Mouse (Mus musculus): ENCODE data around the gene Prlh. TPM values are rescaled to one million over a fixed set of nuclear protein-coding genes. Genes with fewer than 3 reads are reported as not detected.
A peak's percentile ranks its signal among the peaks of the same experiment; 100 is the strongest.

Prlh gene
- polyA plus RNA-seq, 1 experiment from 2014 or later, result not detected

- no peak for ATAC-seq (ENCODE audit: insufficient read depth, low FRiP score, low TSS enrichment)
- Histone ChIP-seq H3K9me3 (ENCODE audit: control insufficient read depth, low read length) (no peaks in the 10 kb centered on the region), H3K4me2 (ENCODE audit: low read depth) (no peak overlapping the region), H3K27me3 (ENCODE audit: control insufficient read depth, insufficient read depth, low read length) (no peaks in the 10 kb centered on the region), H3K27ac (ENCODE audit: low read depth, low read length) (no peak overlapping the region), H3K9ac (ENCODE audit: low read length) (no peak overlapping the region), H3K4me3 (ENCODE audit: low read depth, low read length) (no peak overlapping the region), H3K36me3 (ENCODE audit: control insufficient read depth, insufficient read depth, low read length) (no peaks in the 10 kb centered on the region), H3K4me1 (ENCODE audit: control insufficient read depth, insufficient read depth, low read length) (no peaks in the 10 kb centered on the region)
- WGBS, result 78% methylated on average over 4 of the region's 4 CpGs
- no peak for DNase-seq (ENCODE audit: low spot score)
Observed at GRCm38 (mm10) chr1:90939980-90940379, 12.9 kb upstream of the Prlh start.

- Histone ChIP-seq H3K27me3 (ENCODE audit: control insufficient read depth, insufficient read depth, low read length) (no peaks in the 10 kb centered on the region), H3K9me3 (ENCODE audit: control insufficient read depth, low read length) (no peaks in the 10 kb centered on the region), H3K27ac (ENCODE audit: low read depth, low read length) (no peak overlapping the region), H3K4me2 (ENCODE audit: low read depth) (no peak overlapping the region), H3K4me1 (ENCODE audit: control insufficient read depth, insufficient read depth, low read length) (no peaks in the 10 kb centered on the region), H3K36me3 (ENCODE audit: control insufficient read depth, insufficient read depth, low read length) (no peaks in the 10 kb centered on the region), H3K4me3 (ENCODE audit: low read depth, low read length) (no peak overlapping the region), H3K9ac (ENCODE audit: low read length) (no peak overlapping the region)
- ATAC-seq (ENCODE audit: insufficient read depth, low FRiP score, low TSS enrichment), result no peak
- WGBS, result 60% methylated on average over 10 of the region's 10 CpGs
- DNase-seq (ENCODE audit: low spot score), result no peak
Observed at GRCm38 (mm10) chr1:90945171-90945570, 7.7 kb upstream of the Prlh start.

GRCm38 (mm10) chr1:90947252-90947651, 5.7 kb upstream of the Prlh start:
- no peaks in the 10 kb centered on the region for H3K36me3 ChIP-seq (ENCODE audit: control insufficient read depth, insufficient read depth, low read length)
- H3K4me2 ChIP-seq (ENCODE audit: low read depth), result no peak overlapping the region
- no peaks in the 10 kb centered on the region for H3K4me1 ChIP-seq (ENCODE audit: control insufficient read depth, insufficient read depth, low read length)
- WGBS, result 72% methylated on average over 2 of the region's 2 CpGs
- H3K27me3 ChIP-seq (ENCODE audit: control insufficient read depth, insufficient read depth, low read length), result no peaks in the 10 kb centered on the region
- no peak overlapping the region for H3K9ac ChIP-seq (ENCODE audit: low read length)
- H3K27ac ChIP-seq (ENCODE audit: low read depth, low read length), result no peak overlapping the region
- ATAC-seq (ENCODE audit: insufficient read depth, low FRiP score, low TSS enrichment) (no peak), DNase-seq (ENCODE audit: low spot score) (no peak)
- no peak overlapping the region for H3K4me3 ChIP-seq (ENCODE audit: low read depth, low read length)
- H3K9me3 ChIP-seq (ENCODE audit: control insufficient read depth, low read length), result no peaks in the 10 kb centered on the region

- H3K27ac ChIP-seq (ENCODE audit: low read depth, low read length), result no peak overlapping the region
- H3K9me3 ChIP-seq (ENCODE audit: control insufficient read depth, low read length), result no peaks in the 10 kb centered on the region
- 78% methylated on average over 9 of the region's 9 CpGs for WGBS
- no peak overlapping the region for H3K4me3 ChIP-seq (ENCODE audit: low read depth, low read length)
- no peak for ATAC-seq (ENCODE audit: insufficient read depth, low FRiP score, low TSS enrichment)
- H3K4me1 ChIP-seq (ENCODE audit: control insufficient read depth, insufficient read depth, low read length), result no peaks in the 10 kb centered on the region
- H3K9ac ChIP-seq (ENCODE audit: low read length), result no peak overlapping the region
- no peak for DNase-seq (ENCODE audit: low spot score)
- H3K27me3 ChIP-seq (ENCODE audit: control insufficient read depth, insufficient read depth, low read length), result no peaks in the 10 kb centered on the region
- no peaks in the 10 kb centered on the region for H3K36me3 ChIP-seq (ENCODE audit: control insufficient read depth, insufficient read depth, low read length)
- no peak overlapping the region for H3K4me2 ChIP-seq (ENCODE audit: low read depth)
Observed at GRCm38 (mm10) chr1:90949309-90949708, 3.6 kb upstream of the Prlh start.

GRCm38 (mm10) chr1:90951670-90952069, 1.2 kb upstream of the Prlh start:
- Histone ChIP-seq H3K27me3 (ENCODE audit: control insufficient read depth, insufficient read depth, low read length) (no peaks in the 10 kb centered on the region), H3K4me1 (ENCODE audit: control insufficient read depth, insufficient read depth, low read length) (no peaks in the 10 kb centered on the region), H3K27ac (ENCODE audit: low read depth, low read length) (no peak overlapping the region), H3K4me2 (ENCODE audit: low read depth) (no peak overlapping the region), H3K4me3 (ENCODE audit: low read depth, low read length) (no peak overlapping the region), H3K9ac (ENCODE audit: low read length) (no peak overlapping the region), H3K36me3 (ENCODE audit: control insufficient read depth, insufficient read depth, low read length) (no peaks in the 10 kb centered on the region), H3K9me3 (ENCODE audit: control insufficient read depth, low read length) (no peaks in the 10 kb centered on the region)
- WGBS, result 86% methylated on average over 7 of the region's 7 CpGs
- DNase-seq (ENCODE audit: low spot score) (no peak), ATAC-seq (ENCODE audit: insufficient read depth, low FRiP score, low TSS enrichment) (no peak)

- Histone ChIP-seq H3K4me3 (ENCODE audit: low read depth, low read length) (no peak overlapping the region), H3K27me3 (ENCODE audit: control insufficient read depth, insufficient read depth, low read length) (no peaks in the 10 kb centered on the region), H3K27ac (ENCODE audit: low read depth, low read length) (no peak overlapping the region), H3K9me3 (ENCODE audit: control insufficient read depth, low read length) (no peaks in the 10 kb centered on the region), H3K4me1 (ENCODE audit: control insufficient read depth, insufficient read depth, low read length) (no peaks in the 10 kb centered on the region), H3K9ac (ENCODE audit: low read length) (no peak overlapping the region), H3K36me3 (ENCODE audit: control insufficient read depth, insufficient read depth, low read length) (no peaks in the 10 kb centered on the region), H3K4me2 (ENCODE audit: low read depth) (no peak overlapping the region)
- WGBS, result 81% methylated on average over 11 of the region's 11 CpGs
- no peak for ATAC-seq (ENCODE audit: insufficient read depth, low FRiP score, low TSS enrichment)
- DNase-seq (ENCODE audit: low spot score), result no peak
Observed at GRCm38 (mm10) chr1:90953688-90954087, 780 bp downstream of the Prlh start.

- Histone ChIP-seq H3K4me3 (ENCODE audit: low read depth, low read length) (no peak overlapping the region), H3K36me3 (ENCODE audit: control insufficient read depth, insufficient read depth, low read length) (no peaks in the 10 kb centered on the region), H3K27me3 (ENCODE audit: control insufficient read depth, insufficient read depth, low read length) (no peaks in the 10 kb centered on the region), H3K4me1 (ENCODE audit: control insufficient read depth, insufficient read depth, low read length) (no peaks in the 10 kb centered on the region), H3K27ac (ENCODE audit: low read depth, low read length) (no peak overlapping the region), H3K4me2 (ENCODE audit: low read depth) (no peak overlapping the region), H3K9ac (ENCODE audit: low read length) (no peak overlapping the region), H3K9me3 (ENCODE audit: control insufficient read depth, low read length) (no peaks in the 10 kb centered on the region)
- ATAC-seq (ENCODE audit: insufficient read depth, low FRiP score, low TSS enrichment) (no peak; the same call in 1 of the 2 replicates), DNase-seq (ENCODE audit: low spot score) (peak; percentile 73)
- 37% methylated on average over 7 of the region's 7 CpGs for WGBS
Observed at GRCm38 (mm10) chr1:90956245-90957096, 3.6 kb downstream of the Prlh start.

GRCm38 (mm10) chr1:90962526-90962925, 9.6 kb downstream of the Prlh start:
- WGBS, result 25% methylated on average over 4 of the region's 4 CpGs
- no peak overlapping the region for H3K4me3 ChIP-seq (ENCODE audit: low read depth, low read length)
- ATAC-seq (ENCODE audit: insufficient read depth, low FRiP score, low TSS enrichment), result no peak
- no peak for DNase-seq (ENCODE audit: low spot score)
- H3K27ac ChIP-seq (ENCODE audit: low read depth, low read length), result no peak overlapping the region
- no peaks in the 10 kb centered on the region for H3K27me3 ChIP-seq (ENCODE audit: control insufficient read depth, insufficient read depth, low read length)
- H3K4me2 ChIP-seq (ENCODE audit: low read depth), result no peak overlapping the region
- H3K9ac ChIP-seq (ENCODE audit: low read length), result no peak overlapping the region
- no peaks in the 10 kb centered on the region for H3K36me3 ChIP-seq (ENCODE audit: control insufficient read depth, insufficient read depth, low read length)
- H3K4me1 ChIP-seq (ENCODE audit: control insufficient read depth, insufficient read depth, low read length), result no peaks in the 10 kb centered on the region
- H3K9me3 ChIP-seq (ENCODE audit: control insufficient read depth, low read length), result no peaks in the 10 kb centered on the region

- no peak for DNase-seq (ENCODE audit: low spot score)
- Histone ChIP-seq H3K27ac (ENCODE audit: low read depth, low read length) (no peak overlapping the region), H3K4me2 (ENCODE audit: low read depth) (no peak overlapping the region)
Observed at GRCm38 (mm10) chr1:90962994-90963393, 10.1 kb downstream of the Prlh start.

More at GRCm38 (mm10) chr1:90962994-90963393, 10.1 kb downstream of the Prlh start:
- WGBS, result 36% methylated on average over 3 of the region's 3 CpGs
- H3K4me1 ChIP-seq (ENCODE audit: control insufficient read depth, insufficient read depth, low read length), result no peaks in the 10 kb centered on the region
- H3K4me3 ChIP-seq (ENCODE audit: low read depth, low read length), result no peak overlapping the region
- H3K9me3 ChIP-seq (ENCODE audit: control insufficient read depth, low read length), result no peaks in the 10 kb centered on the region
- no peaks in the 10 kb centered on the region for H3K36me3 ChIP-seq (ENCODE audit: control insufficient read depth, insufficient read depth, low read length)
- no peak overlapping the region for H3K9ac ChIP-seq (ENCODE audit: low read length)
- no peaks in the 10 kb centered on the region for H3K27me3 ChIP-seq (ENCODE audit: control insufficient read depth, insufficient read depth, low read length)
- ATAC-seq (ENCODE audit: insufficient read depth, low FRiP score, low TSS enrichment), result no peak

Measured in neural tube, embryonic 11.5 days (tissue).